8 mouse cellular contexts compared by ENCODE assay signal in the genomic region with DNA sequence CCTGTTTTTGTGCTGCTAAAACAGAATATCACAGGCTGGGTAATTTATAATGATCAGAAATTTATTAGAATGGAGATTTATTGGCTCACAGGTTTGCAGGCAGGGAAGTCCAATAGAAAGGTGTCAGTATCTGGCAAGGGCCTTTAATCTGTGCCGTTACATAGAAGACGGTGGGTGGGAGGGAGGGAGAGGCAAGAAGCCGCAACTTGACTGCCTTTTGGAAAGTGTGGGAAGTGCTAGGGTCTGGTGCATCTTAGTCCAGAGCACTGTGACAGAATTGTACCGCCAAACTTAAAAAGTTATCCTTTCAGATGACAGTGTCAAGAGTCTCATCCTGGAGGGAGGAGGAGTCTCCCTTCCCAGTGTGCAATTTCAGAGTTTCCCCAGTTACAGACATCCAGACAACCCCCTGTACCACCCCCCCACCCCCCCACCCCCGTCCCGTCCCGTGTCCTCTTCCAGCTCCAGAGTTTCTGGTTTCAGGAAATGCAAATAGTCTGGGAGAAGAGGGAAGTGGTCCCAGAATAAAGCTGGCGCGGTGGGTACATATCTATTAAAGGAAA.
DNase-seq lines count a peak whose midpoint lies in the region; ATAC-seq and TF ChIP-seq lines count a peak whose summit lies in the region.

No protein-coding gene starts in this region.

- 32% methylated on average over 9 of the region's 9 CpGs for WGBS in cerebellum, adult 2 months
- 19% methylated on average over 9 of the region's 9 CpGs for WGBS in hindbrain, embryonic 12.5 days
- WGBS in midbrain, embryonic 16.5 days: 12% methylated on average over 9 of the region's 9 CpGs

- H3K9ac ChIP-seq in hindbrain, embryonic 12.5 days: no peak overlapping the region
- H3K9ac ChIP-seq in midbrain, embryonic 16.5 days (ENCODE audit: low read depth, low read length): no peak overlapping the region; the same call in 1 of the 2 replicates

- no peaks in the 10 kb centered on the region for H3K27me3 ChIP-seq in cerebellum, adult 2 months (ENCODE audit: control insufficient read depth, insufficient read depth, low read length)
- peaks cover 27% of the 10 kb centered on the region for H3K27me3 ChIP-seq in hindbrain, embryonic 12.5 days
- no peaks in the 10 kb centered on the region; the same call in 1 of the 2 replicates for H3K27me3 ChIP-seq in midbrain, embryonic 16.5 days (ENCODE audit: control insufficient read depth, insufficient read depth, low read depth, low read length)

- peak overlapping the region; percentile 39 for H3K4me3 ChIP-seq in cerebellum, adult 2 months (replicated peaks; ENCODE audit: insufficient read depth, low read depth, low read length)
- H3K4me3 ChIP-seq in layer of hippocampus, adult 2 months: peak overlapping the region; percentile 55
- H3K4me3 ChIP-seq in hindbrain, embryonic 12.5 days: no peak overlapping the region
- H3K4me3 ChIP-seq in midbrain, embryonic 16.5 days (ENCODE audit: low read depth, low read length): peak overlapping the region; percentile 25; the same call in 1 of the 2 replicates

- H3K27ac ChIP-seq in cerebellum, adult 2 months (ENCODE audit: insufficient read depth, low read length): no peak overlapping the region
- no peak overlapping the region for H3K27ac ChIP-seq in layer of hippocampus, adult 2 months
- H3K27ac ChIP-seq in hindbrain, embryonic 12.5 days: no peak overlapping the region
- no peak overlapping the region for H3K27ac ChIP-seq in midbrain, embryonic 16.5 days (ENCODE audit: low read length)

- TF ChIP-seq POLR2A in cerebellum, adult 2 months (IDR thresholded peaks at IDR 0.05; ENCODE audit: borderline replicate concordance, insufficient read depth, low read length): no peak

- peak; percentile 23; the same call in 1 of the 2 replicates for ATAC-seq in hindbrain, embryonic 12.5 days (ENCODE audit: low FRiP score)
- ATAC-seq in midbrain, embryonic 16.5 days: peak; percentile 68
- ATAC-seq in erythroid progenitor cell, adult 5-6 weeks (replicated peaks; ENCODE audit: low FRiP score, poor library complexity, severe bottlenecking): no peak

- peak overlapping the region; percentile 46 for H3K4me2 ChIP-seq in hindbrain, embryonic 12.5 days (replicated peaks)
- H3K4me2 ChIP-seq in midbrain, embryonic 16.5 days (ENCODE audit: low read length): peak overlapping the region; percentile 45

- DNase-seq in cerebellum, adult 2 months: no peak
- DNase-seq in cerebellum, adult 9-11 months: no peak
- DNase-seq in layer of hippocampus, adult 2 months (ENCODE audit: low spot score in 2 of 2): no peak
- DNase-seq in layer of hippocampus, adult 9-11 months: no peak
- no peak for DNase-seq in adrenal gland, postnatal 4 days (ENCODE audit: low spot score in 2 of 2)

- no peaks in the 10 kb centered on the region for H3K36me3 ChIP-seq in hindbrain, embryonic 12.5 days
- H3K36me3 ChIP-seq in midbrain, embryonic 16.5 days (ENCODE audit: control insufficient read depth, insufficient read depth, low read length): no peaks in the 10 kb centered on the region

- H3K9me3 ChIP-seq in hindbrain, embryonic 12.5 days (replicated peaks): no peaks in the 10 kb centered on the region
- H3K9me3 ChIP-seq in midbrain, embryonic 16.5 days (replicated peaks; ENCODE audit: control insufficient read depth, low read length, poor library complexity, severe bottlenecking): no peaks in the 10 kb centered on the region

- TF ChIP-seq CTCF in cerebellum, adult 2 months (IDR thresholded peaks at IDR 0.05; ENCODE audit: borderline replicate concordance, insufficient read depth, low read depth, low read length): no peak
- TF ChIP-seq CTCF in layer of hippocampus, adult 2 months (conservative IDR thresholded peaks at IDR 0.05): no peak

- H3K4me1 ChIP-seq in cerebellum, adult 2 months (ENCODE audit: control insufficient read depth, insufficient read depth, low read length): no peaks in the 10 kb centered on the region
- peaks cover 8% of the 10 kb centered on the region for H3K4me1 ChIP-seq in hindbrain, embryonic 12.5 days
- H3K4me1 ChIP-seq in midbrain, embryonic 16.5 days (ENCODE audit: control insufficient read depth, insufficient read depth, low read length): peaks cover 5% of the 10 kb centered on the region; the same call in 1 of the 2 replicates
